Mouse (Mus musculus): ENCODE measurements around the gene Ntrk2. TPM values are rescaled to one million over a fixed set of nuclear protein-coding genes. Genes with fewer than 3 reads are reported as not detected.

The Ntrk2 gene
- total and polyA plus RNA-seq, 3 experiments = 0.11 TPM; not detected in 2

GRCm38 (mm10) chr13:59057886-59058285 is 251.5 kb downstream of the Ntrk2 start:
- Histone ChIP-seq H3K4me1 (ENCODE audit: insufficient read depth, low read depth, low read length) (no peaks in the 10 kb centered on the region), H3K9me3 (replicated peaks) (peaks cover 66% of the 10 kb centered on the region), H3K27me3 (ENCODE audit: insufficient read depth, low read length) (peaks cover 3% of the 10 kb centered on the region; the same call in 1 of the 2 replicates), H3K4me3 (ENCODE audit: low read depth, low read length) (no peak overlapping the region), H3K36me3 (replicated peaks) (no peaks in the 10 kb centered on the region)
- ATAC-seq (ENCODE audit: extremely low read depth, insufficient number of reproducible peaks, low FRiP score, poor library complexity, severe bottlenecking) (no peak), DNase-seq (ENCODE audit: low spot score) (no peak)
- TF ChIP-seq GATA1 (IDR thresholded peaks at IDR 0.05; ENCODE audit: borderline replicate concordance, low read length) (no peak), GATA2 (IDR thresholded peaks at IDR 0.05; ENCODE audit: borderline replicate concordance, low read depth, low read length) (no peak)

GRCm38 (mm10) chr13:59059118-59059517 is 252.7 kb downstream of the Ntrk2 start:
- no peak for TF ChIP-seq POLR2AphosphoS5 (IDR thresholded peaks at IDR 0.05; ENCODE audit: insufficient replicate concordance, low read depth, low read length)
- no peak for TF ChIP-seq CTCF (IDR thresholded peaks at IDR 0.05; ENCODE audit: low read depth, low read length)
- no peak for TF ChIP-seq TAL1 (conservative IDR thresholded peaks at IDR 0.05; ENCODE audit: low read depth, low read length)
- TF ChIP-seq GATA1 (IDR thresholded peaks at IDR 0.05; ENCODE audit: borderline replicate concordance, low read length) = no peak
- TF ChIP-seq GATA2 (IDR thresholded peaks at IDR 0.05; ENCODE audit: borderline replicate concordance, low read depth, low read length) = no peak
- H3K36me3 ChIP-seq (replicated peaks) = no peaks in the 10 kb centered on the region
- no peaks in the 10 kb centered on the region for H3K4me1 ChIP-seq (ENCODE audit: insufficient read depth, low read depth, low read length)
- H3K27me3 ChIP-seq (ENCODE audit: insufficient read depth, low read length) = peaks cover 3% of the 10 kb centered on the region; the same call in 1 of the 2 replicates
- DNase-seq (ENCODE audit: low spot score) (no peak), ATAC-seq (ENCODE audit: extremely low read depth, insufficient number of reproducible peaks, low FRiP score, poor library complexity, severe bottlenecking) (no peak)
- H3K4me3 ChIP-seq (ENCODE audit: low read depth, low read length) = no peak overlapping the region
- peaks cover 55% of the 10 kb centered on the region for H3K9me3 ChIP-seq (replicated peaks)

GRCm38 (mm10) chr13:59065677-59066076 is 259.3 kb downstream of the Ntrk2 start:
- H3K4me3 ChIP-seq (ENCODE audit: low read depth, low read length) = 0 out of 2 replicates have a peak overlapping the region, but pooled peaks have one; percentile 35
- peaks cover 56% of the 10 kb centered on the region for H3K9me3 ChIP-seq (replicated peaks)
- no peak for DNase-seq (ENCODE audit: low spot score)
- H3K27me3 ChIP-seq (ENCODE audit: insufficient read depth, low read length) = no peaks in the 10 kb centered on the region
- ATAC-seq (ENCODE audit: extremely low read depth, insufficient number of reproducible peaks, low FRiP score, poor library complexity, severe bottlenecking) = no peak
- H3K4me1 ChIP-seq (ENCODE audit: insufficient read depth, low read depth, low read length) = no peaks in the 10 kb centered on the region
- TF ChIP-seq TAL1 (conservative IDR thresholded peaks at IDR 0.05; ENCODE audit: low read depth, low read length) = no peak
- no peaks in the 10 kb centered on the region for H3K36me3 ChIP-seq (replicated peaks)

- Histone ChIP-seq H3K4me3 (ENCODE audit: low read depth, low read length) (no peak overlapping the region), H3K4me1 (ENCODE audit: insufficient read depth, low read depth, low read length) (no peaks in the 10 kb centered on the region), H3K9me3 (replicated peaks) (peaks cover 72% of the 10 kb centered on the region), H3K36me3 (replicated peaks) (no peaks in the 10 kb centered on the region), H3K27me3 (ENCODE audit: insufficient read depth, low read length) (no peaks in the 10 kb centered on the region; the same call in 1 of the 2 replicates)
- no peak for DNase-seq (ENCODE audit: low spot score)
- no peak for TF ChIP-seq GATA2 (IDR thresholded peaks at IDR 0.05; ENCODE audit: borderline replicate concordance, low read depth, low read length)
- TF ChIP-seq CTCF (IDR thresholded peaks at IDR 0.05; ENCODE audit: low read depth, low read length) = no peak
- TF ChIP-seq TAL1 (conservative IDR thresholded peaks at IDR 0.05; ENCODE audit: low read depth, low read length) = no peak
- no peak for TF ChIP-seq GATA1 (IDR thresholded peaks at IDR 0.05; ENCODE audit: borderline replicate concordance, low read length)
- no peak for TF ChIP-seq POLR2AphosphoS5 (IDR thresholded peaks at IDR 0.05; ENCODE audit: insufficient replicate concordance, low read depth, low read length)
- ATAC-seq (ENCODE audit: extremely low read depth, insufficient number of reproducible peaks, low FRiP score, poor library complexity, severe bottlenecking) = no peak
These were observed 267.4 kb downstream of the Ntrk2 start for GRCm38 (mm10) chr13:59073635-59074256.

GRCm38 (mm10) chr13:59076489-59076888 is 270.1 kb downstream of the Ntrk2 start:
- Histone ChIP-seq H3K4me3 (ENCODE audit: low read depth, low read length) (no peak overlapping the region), H3K4me1 (ENCODE audit: insufficient read depth, low read depth, low read length) (no peaks in the 10 kb centered on the region), H3K36me3 (replicated peaks) (no peaks in the 10 kb centered on the region), H3K9me3 (replicated peaks) (peaks cover 73% of the 10 kb centered on the region), H3K27me3 (ENCODE audit: insufficient read depth, low read length) (no peaks in the 10 kb centered on the region; the same call in 1 of the 2 replicates)
- ATAC-seq (ENCODE audit: extremely low read depth, insufficient number of reproducible peaks, low FRiP score, poor library complexity, severe bottlenecking) (no peak), DNase-seq (ENCODE audit: low spot score) (no peak)
- no peak for TF ChIP-seq TAL1 (conservative IDR thresholded peaks at IDR 0.05; ENCODE audit: low read depth, low read length)
- TF ChIP-seq CTCF (IDR thresholded peaks at IDR 0.05; ENCODE audit: low read depth, low read length) = no peak
- no peak for TF ChIP-seq POLR2AphosphoS5 (IDR thresholded peaks at IDR 0.05; ENCODE audit: insufficient replicate concordance, low read depth, low read length)
- TF ChIP-seq GATA2 (IDR thresholded peaks at IDR 0.05; ENCODE audit: borderline replicate concordance, low read depth, low read length) = no peak
- TF ChIP-seq GATA1 (IDR thresholded peaks at IDR 0.05; ENCODE audit: borderline replicate concordance, low read length) = no peak

- Histone ChIP-seq H3K4me3 (ENCODE audit: low read depth, low read length) (no peak overlapping the region), H3K9me3 (replicated peaks) (peaks cover 71% of the 10 kb centered on the region), H3K4me1 (ENCODE audit: insufficient read depth, low read depth, low read length) (no peaks in the 10 kb centered on the region), H3K27me3 (ENCODE audit: insufficient read depth, low read length) (no peaks in the 10 kb centered on the region), H3K36me3 (replicated peaks) (no peaks in the 10 kb centered on the region)
- DNase-seq (ENCODE audit: low spot score) (no peak), ATAC-seq (ENCODE audit: extremely low read depth, insufficient number of reproducible peaks, low FRiP score, poor library complexity, severe bottlenecking) (no peak)
- no peak for TF ChIP-seq CTCF (IDR thresholded peaks at IDR 0.05; ENCODE audit: low read depth, low read length)
- TF ChIP-seq GATA2 (IDR thresholded peaks at IDR 0.05; ENCODE audit: borderline replicate concordance, low read depth, low read length) = no peak
- no peak for TF ChIP-seq GATA1 (IDR thresholded peaks at IDR 0.05; ENCODE audit: borderline replicate concordance, low read length)
- TF ChIP-seq TAL1 (conservative IDR thresholded peaks at IDR 0.05; ENCODE audit: low read depth, low read length) = no peak
These were observed 273.5 kb downstream of the Ntrk2 start for GRCm38 (mm10) chr13:59079761-59080461.
